Mouse (Mus musculus) MEL (cell line): ENCODE data around the gene H2-Oa. TPM values are rescaled to one million over a fixed set of nuclear protein-coding genes. Genes with fewer than 3 reads are reported as not detected.

Experiments used
- DNase-seq: peaks from one replicate; pipeline ENCODE4 v3.0.0; 2011; ENCODE audit warnings: low read depth, low spot score
- H3K27ac ChIP-seq: 2 replicates; pipeline ENCODE4 v1.5.1; 2012; ENCODE audit warnings: low read depth, mild to moderate bottlenecking, control low read depth, low read length, moderate library complexity; ENCODE audit not compliant: control insufficient read depth
- H3K27me3 ChIP-seq, 2 experiments: fragments of 150-350 bp in 1 of 2; sonication (generic) in 1 of 2; 2 replicates each; pipeline ENCODE4 v1.6.1; 2012; ENCODE audit warnings: low read length in 2 of 2, mild to moderate bottlenecking in 2 of 2, improper control_type of control experiment in 1 of 2, moderate library complexity in 1 of 2; ENCODE audit not compliant: insufficient read depth in 2 of 2, control insufficient read depth in 1 of 2
- H3K36me3 ChIP-seq, 2 experiments: 2 replicates each; pipeline ENCODE4 v1.6.1; 2012 to 2014; ENCODE audit warnings: low read length in 2 of 2, improper control_type of control experiment in 1 of 2, inconsistent platforms in 1 of 2, mild to moderate bottlenecking in 1 of 2; ENCODE audit not compliant: insufficient read depth in 2 of 2, control insufficient read depth in 1 of 2
- H3K4me1 ChIP-seq, 2 experiments: fragments of 150-350 bp in 1 of 2; sonication (generic) in 1 of 2; 2 replicates each; pipeline ENCODE4 v1.6.1; 2012; ENCODE audit warnings: low read length in 2 of 2, improper control_type of control experiment in 1 of 2, mild to moderate bottlenecking in 1 of 2; ENCODE audit not compliant: insufficient read depth in 2 of 2, control insufficient read depth in 1 of 2
- H3K4me3 ChIP-seq, 2 experiments: fragments of 150-350 bp in 1 of 2; sonication (generic) in 1 of 2; 2 replicates each; pipeline ENCODE4 v1.5.1; 2012; ENCODE audit warnings: low read depth in 2 of 2, low read length in 2 of 2, mild to moderate bottlenecking in 2 of 2, moderate library complexity in 2 of 2, control low read depth in 1 of 2, improper control_type of control experiment in 1 of 2; ENCODE audit not compliant: control insufficient read depth in 1 of 2, insufficient read depth in 1 of 2
- H3K79me2 ChIP-seq: 2 replicates; pipeline ENCODE4 v1.6.1; 2012; ENCODE audit warnings: mild to moderate bottlenecking, low read length, moderate library complexity; ENCODE audit not compliant: control insufficient read depth, poor library complexity, insufficient read depth
- H3K9ac ChIP-seq: 2 replicates; pipeline ENCODE4 v1.6.1; 2012; ENCODE audit warnings: low read depth, mild to moderate bottlenecking, control low read depth, low read length, moderate library complexity; ENCODE audit not compliant: control insufficient read depth, poor library complexity, severe bottlenecking
- H3K9me3 ChIP-seq: fragments of 150-350 bp; sonication (generic); replicated peaks from 2 replicates; pipeline ENCODE4 v1.6.1; 2012; ENCODE audit warnings: mild to moderate bottlenecking, low read length, improper control_type of control experiment, moderate library complexity; ENCODE audit not compliant: insufficient read depth
- CHD1 ChIP-seq: IDR thresholded peaks from 2 replicates; pipeline ENCODE4 v1.6.1; 2012; ENCODE audit warnings: low read depth, mild to moderate bottlenecking, inconsistent platforms, low read length, improper control_type of control experiment
- HCFC1 ChIP-seq: IDR thresholded peaks from 2 replicates; pipeline ENCODE4 v1.6.1; 2012; ENCODE audit warnings: low read depth, mild to moderate bottlenecking, inconsistent platforms, low read length, improper control_type of control experiment, moderate library complexity
- KAT2A ChIP-seq: conservative IDR thresholded peaks from 2 replicates; pipeline ENCODE4 v1.6.1; 2012; ENCODE audit warnings: low read depth, low read length, improper control_type of control experiment, inconsistent platforms
- MXI1 ChIP-seq: IDR thresholded peaks from 2 replicates; pipeline ENCODE4 v1.6.1; 2011; ENCODE audit warnings: mild to moderate bottlenecking, low read depth, low read length, improper control_type of control experiment
- MYC ChIP-seq: IDR thresholded peaks from 2 replicates; pipeline ENCODE4 v1.6.1; 2011; ENCODE audit warnings: low read depth, mild to moderate bottlenecking, low read length, improper control_type of control experiment, moderate library complexity
- NELFE ChIP-seq: IDR thresholded peaks from 2 replicates; pipeline ENCODE4 v1.6.1; 2011; ENCODE audit warnings: low read depth, low read length, improper control_type of control experiment
- POLR2A ChIP-seq, 2 experiments: IDR thresholded peaks; 2 replicates each; pipeline ENCODE4 v1.6.1; 2011 to 2012; ENCODE audit warnings: low read length in 2 of 2, mild to moderate bottlenecking in 2 of 2, control low read depth in 1 of 2, improper control_type of control experiment in 1 of 2, low read depth in 1 of 2, moderate library complexity in 1 of 2; ENCODE audit not compliant: control insufficient read depth in 1 of 2, insufficient read depth in 1 of 2, poor library complexity in 1 of 2
- POLR2AphosphoS2 ChIP-seq: IDR thresholded peaks from 2 replicates; pipeline ENCODE4 v1.6.1; 2011; ENCODE audit warnings: low read length, improper control_type of control experiment
- POLR2AphosphoS5 ChIP-seq: IDR thresholded peaks from 2 replicates; pipeline ENCODE4 v1.6.1; 2012; ENCODE audit warnings: low read depth, borderline replicate concordance, mild to moderate bottlenecking, inconsistent platforms, low read length, moderate library complexity, mixed read lengths
- SIN3A ChIP-seq: IDR thresholded peaks from 2 replicates; pipeline ENCODE4 v1.6.1; 2012; ENCODE audit warnings: low read length, improper control_type of control experiment, inconsistent platforms
- SMC3 ChIP-seq: IDR thresholded peaks from 2 replicates; pipeline ENCODE4 v1.6.1; 2011; ENCODE audit warnings: low read depth, low read length, improper control_type of control experiment
- TBP ChIP-seq: IDR thresholded peaks from 2 replicates; pipeline ENCODE4 v1.8.0; 2011; ENCODE audit warnings: low read depth, low read length, improper control_type of control experiment
- UBTF ChIP-seq: IDR thresholded peaks from 2 replicates; pipeline ENCODE4 v1.6.1; 2012; ENCODE audit warnings: low read depth, mild to moderate bottlenecking, inconsistent platforms, low read length, improper control_type of control experiment, moderate library complexity, borderline replicate concordance; ENCODE audit not compliant: insufficient read depth
- USF1 ChIP-seq: IDR thresholded peaks from 2 replicates; pipeline ENCODE4 v1.6.1; 2014; ENCODE audit warnings: low read depth, mild to moderate bottlenecking, inconsistent platforms, low read length, improper control_type of control experiment, moderate library complexity
- ZC3H11A ChIP-seq: IDR thresholded peaks from 2 replicates; pipeline ENCODE4 v1.6.1; 2012; ENCODE audit warnings: low read depth, mild to moderate bottlenecking, inconsistent platforms, low read length, improper control_type of control experiment
- ZNF384 ChIP-seq: IDR thresholded peaks from 2 replicates; pipeline ENCODE4 v1.6.1; 2012; ENCODE audit warnings: low read depth, mild to moderate bottlenecking, inconsistent platforms, low read length, improper control_type of control experiment
- polyA plus RNA-seq, 2 experiments: library from polyadenylated mRNA; stranded (reverse) in 1 of 2; unstranded in 1 of 2; fragments of >175 nt in 1 of 2; fragments of >200 nt in 1 of 2; gene quantifications; 2 replicates each; pipeline versions ENCODE4 v1.2.1 to v1.2.4; 2012; ENCODE audit warnings: low replicate concordance in 2 of 2, low read depth in 1 of 2; ENCODE audit not compliant: insufficient read length in 2 of 2, insufficient read depth in 1 of 2, missing spikeins in 1 of 2
- total RNA-seq: library from RNA; depleted of rRNA; stranded (reverse); fragments of 300-350 nt; gene quantifications from 2 replicates; pipeline ENCODE4 v1.2.3, GENCODE M21; 2012

Gene H2-Oa
- total and polyA plus RNA-seq, 3 experiments = 2.2 to 3.9 TPM; not detected in 1

DNA sequence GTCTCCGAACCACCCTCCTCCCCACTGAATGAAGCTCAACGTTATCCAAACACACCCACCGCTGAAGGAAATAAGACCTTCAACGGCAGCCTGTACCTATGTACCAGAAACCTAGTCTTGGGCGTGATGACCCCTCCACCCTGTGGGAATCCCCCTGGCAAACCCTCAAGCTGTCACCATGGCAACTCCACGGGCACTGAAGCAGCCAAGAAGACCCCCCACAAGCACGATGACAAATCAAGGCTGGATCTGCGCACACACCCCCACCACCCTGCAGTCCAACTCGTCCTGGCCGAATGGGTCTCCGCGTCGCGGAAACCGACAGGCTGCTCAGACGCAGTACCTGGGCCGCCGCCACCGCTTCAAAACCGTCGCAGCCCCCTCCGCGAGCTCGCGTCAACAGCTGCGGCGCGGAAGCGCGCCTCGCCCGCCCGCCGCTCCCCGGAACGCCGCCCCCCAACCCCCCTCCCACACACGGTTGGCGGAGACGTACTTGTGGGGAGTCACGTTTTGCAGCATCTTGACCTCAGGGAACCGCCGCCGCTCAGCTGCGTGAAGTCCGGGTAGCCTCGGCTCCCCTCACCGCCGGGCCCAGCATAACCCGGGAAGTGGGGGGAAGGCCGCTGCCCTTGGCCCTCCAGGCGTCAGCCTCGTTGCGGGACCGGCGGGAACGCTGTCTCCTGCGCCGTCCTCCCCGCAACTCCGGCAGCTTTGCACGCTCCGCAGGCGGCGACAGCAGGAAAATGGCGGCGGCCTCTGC, 26.2 kb downstream of the H2-Oa start:
- H3K79me2 ChIP-seq = peaks cover 80% of the 10 kb centered on the region
- DNase-seq = no peak
- no peaks in the 10 kb centered on the region; a peak in 1 of 4 replicates for H3K4me1 ChIP-seq
- peak overlapping the region; percentile 95 for H3K9ac ChIP-seq
- no peaks in the 10 kb centered on the region for H3K27me3 ChIP-seq
- peaks cover 22 to 36% of the 10 kb centered on the region in 2 experiments for H3K36me3 ChIP-seq
- peak overlapping the region; percentile 59 to 98 for H3K4me3 ChIP-seq
- no peaks in the 10 kb centered on the region for H3K9me3 ChIP-seq
- no peak for TF ChIP-seq ZNF384
- 0 out of 2 replicates have a peak, but pooled peaks have one; percentile 10 for TF ChIP-seq HCFC1
- TF ChIP-seq MXI1 = peak; percentile 28; the same call in 1 of the 2 replicates
- TF ChIP-seq KAT2A = no peak
- TF ChIP-seq SMC3 = no peak
- TF ChIP-seq POLR2A (IDR thresholded peaks at IDR 0.05; ENCODE audit: control insufficient read depth in 1 of 2, insufficient read depth in 1 of 2, low read depth in 1 of 2, low read length in 2 of 2, poor library complexity in 1 of 2) = peak in 1 of 2 experiments; percentile 13; a peak in 1 of 4 replicates
- no peak for TF ChIP-seq CHD1
- peak; percentile 64; the same call in 1 of the 2 replicates for TF ChIP-seq SIN3A
- no peak for TF ChIP-seq NELFE
- peak; percentile 83; the same call in 1 of the 2 replicates for TF ChIP-seq UBTF
- TF ChIP-seq POLR2AphosphoS2 = no peak
- TF ChIP-seq ZC3H11A = no peak
- peak; percentile 41; the same call in 1 of the 2 replicates for TF ChIP-seq POLR2AphosphoS5
- TF ChIP-seq TBP = peak; percentile 36; the same call in 1 of the 2 replicates
- H3K27ac ChIP-seq = peak overlapping the region; percentile 76

DNA sequence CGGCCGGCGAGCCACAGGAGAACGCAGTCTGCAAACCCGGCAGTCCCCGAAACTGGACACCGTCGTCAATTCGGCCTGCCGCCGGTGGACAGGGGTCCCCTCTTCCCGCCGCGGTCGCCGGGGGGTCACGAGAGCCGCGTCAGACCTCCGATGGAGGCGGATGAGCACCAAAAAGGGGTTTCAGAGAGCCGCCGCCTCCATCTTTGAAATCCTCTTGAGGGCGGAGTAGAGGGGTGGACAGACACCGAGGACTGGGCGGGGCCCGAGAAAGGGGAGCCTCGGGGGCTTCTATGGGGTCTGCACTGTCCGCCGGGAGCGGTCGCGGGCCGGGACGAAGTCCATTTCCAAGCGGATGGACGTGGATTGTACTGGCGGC, 26.7 kb downstream of the H2-Oa start:
- Histone ChIP-seq H3K27me3 (no peaks in the 10 kb centered on the region), H3K27ac (peak overlapping the region; percentile 76), H3K4me3 (peak overlapping the region; percentile 59 to 98), H3K4me1 (peaks cover 0 to 4% of the 10 kb centered on the region in 2 experiments; a peak in 1 of 4 replicates), H3K79me2 (peaks cover 84% of the 10 kb centered on the region), H3K36me3 (peaks cover 19 to 30% of the 10 kb centered on the region in 2 experiments), H3K9ac (peak overlapping the region; percentile 95), H3K9me3 (no peaks in the 10 kb centered on the region)
- no peak for DNase-seq
- TF ChIP-seq USF1 (no peak), SIN3A (peak; percentile 88; the same call in 1 of the 2 replicates), MYC (0 out of 2 replicates have a peak, but pooled peaks have one; percentile 17)
